Mouse (Mus musculus): ENCODE results near the gene Tysnd1. TPM values are rescaled to one million over a fixed set of nuclear protein-coding genes. Genes with fewer than 3 reads are reported as not detected.

Gene Tysnd1
- total and polyA plus RNA-seq, 2 experiments from 2014 or later, result 28.5 to 76.1 TPM

GRCm38 (mm10) chr10:61679545-61679944 is 15.8 kb upstream of the Tysnd1 start:
- peak overlapping the region; percentile 78 for H3K4me2 ChIP-seq (ENCODE audit: low read depth, low read length, poor library complexity, severe bottlenecking)
- peak overlapping the region; percentile 92 for H3K4me3 ChIP-seq (ENCODE audit: low read depth, low read length)
- peak overlapping the region; percentile 90 for H3K9ac ChIP-seq (replicated peaks; ENCODE audit: low read length, poor library complexity, severe bottlenecking)
- WGBS, result 33% methylated on average over 9 of the region's 9 CpGs
- H3K27me3 ChIP-seq (ENCODE audit: insufficient read depth, low read length), result no peaks in the 10 kb centered on the region
- H3K36me3 ChIP-seq (ENCODE audit: insufficient read depth, low read length), result peaks cover 8% of the 10 kb centered on the region
- no peak for TF ChIP-seq CTCF (IDR thresholded peaks at IDR 0.05)
- ATAC-seq (ENCODE audit: low FRiP score), result no peak; the same call in 1 of the 2 replicates
- peak overlapping the region; percentile 40; the same call in 1 of the 2 replicates for H3K27ac ChIP-seq (ENCODE audit: low read depth, low read length)
- DNase-seq (ENCODE audit: low spot score), result no peak
- peaks cover 3% of the 10 kb centered on the region; the same call in 1 of the 2 replicates for H3K4me1 ChIP-seq (ENCODE audit: insufficient read depth, low read length)
- H3K9me3 ChIP-seq (ENCODE audit: low read length), result no peaks in the 10 kb centered on the region

GRCm38 (mm10) chr10:61680015-61680913 is 15.1 kb upstream of the Tysnd1 start, which contains the start of gene Sar1a:
Gene Sar1a, plus strand, starts transcription at chr10:61680299.
- H3K36me3 ChIP-seq (ENCODE audit: insufficient read depth, low read length), result peaks cover 7% of the 10 kb centered on the region
- no peak for TF ChIP-seq CTCF (IDR thresholded peaks at IDR 0.05)
- peak within 1 kb of the TSS; percentile 92 for H3K4me3 ChIP-seq (ENCODE audit: low read depth, low read length)
- H3K9ac ChIP-seq (replicated peaks; ENCODE audit: low read length, poor library complexity, severe bottlenecking), result peak within 1 kb of the TSS; percentile 90
- peaks cover 3% of the 10 kb centered on the region; the same call in 1 of the 2 replicates for H3K4me1 ChIP-seq (ENCODE audit: insufficient read depth, low read length)
- no peaks in the 10 kb centered on the region for H3K27me3 ChIP-seq (ENCODE audit: insufficient read depth, low read length)
- peak within 1 kb of the TSS; percentile 83 for H3K27ac ChIP-seq (ENCODE audit: low read depth, low read length)
- ATAC-seq (ENCODE audit: low FRiP score) (peak; percentile 100), DNase-seq (ENCODE audit: low spot score) (peak; percentile 98)
- peak within 1 kb of the TSS; percentile 78 for H3K4me2 ChIP-seq (ENCODE audit: low read depth, low read length, poor library complexity, severe bottlenecking)
- WGBS, result under 1% methylated on average over 62 of the region's 84 CpGs
- H3K9me3 ChIP-seq (ENCODE audit: low read length), result no peaks in the 10 kb centered on the region

- H3K36me3 ChIP-seq (ENCODE audit: insufficient read depth, low read length), result peaks cover 61% of the 10 kb centered on the region
- no peak overlapping the region for H3K27ac ChIP-seq (ENCODE audit: low read depth, low read length)
- no peak for ATAC-seq (ENCODE audit: low FRiP score)
- H3K4me3 ChIP-seq (ENCODE audit: low read depth, low read length), result no peak overlapping the region
- H3K9ac ChIP-seq (replicated peaks; ENCODE audit: low read length, poor library complexity, severe bottlenecking), result no peak overlapping the region
- no peaks in the 10 kb centered on the region for H3K4me1 ChIP-seq (ENCODE audit: insufficient read depth, low read length)
- no peak for TF ChIP-seq CTCF (IDR thresholded peaks at IDR 0.05)
- WGBS, result 91% methylated on average over 8 of the region's 8 CpGs
- no peaks in the 10 kb centered on the region for H3K27me3 ChIP-seq (ENCODE audit: insufficient read depth, low read length)
- DNase-seq (ENCODE audit: low spot score), result no peak
- H3K4me2 ChIP-seq (ENCODE audit: low read depth, low read length, poor library complexity, severe bottlenecking), result no peak overlapping the region
- no peaks in the 10 kb centered on the region for H3K9me3 ChIP-seq (ENCODE audit: low read length)
Observed at GRCm38 (mm10) chr10:61689405-61689804, 5.9 kb upstream of the Tysnd1 start.

GRCm38 (mm10) chr10:61693563-61693962 is 1.8 kb upstream of the Tysnd1 start:
- H3K9ac ChIP-seq (replicated peaks; ENCODE audit: low read length, poor library complexity, severe bottlenecking), result no peak overlapping the region

GRCm38 (mm10) chr10:61695703-61696559 is 617 bp downstream of the Tysnd1 start:
- WGBS, result under 1% methylated on average over 78 of the region's 111 CpGs
- peak overlapping the region; percentile 100 for H3K4me2 ChIP-seq (ENCODE audit: low read depth, low read length, poor library complexity, severe bottlenecking)
- peaks cover 14% of the 10 kb centered on the region for H3K4me1 ChIP-seq (ENCODE audit: insufficient read depth, low read length)
- H3K9me3 ChIP-seq (ENCODE audit: low read length), result no peaks in the 10 kb centered on the region
- H3K4me3 ChIP-seq (ENCODE audit: low read depth, low read length), result peak overlapping the region; percentile 84
- peak overlapping the region; percentile 70 for H3K9ac ChIP-seq (replicated peaks; ENCODE audit: low read length, poor library complexity, severe bottlenecking)
- peak overlapping the region; percentile 64 for H3K27ac ChIP-seq (ENCODE audit: low read depth, low read length)
- peaks cover 27% of the 10 kb centered on the region for H3K36me3 ChIP-seq (ENCODE audit: insufficient read depth, low read length)
- no peak for DNase-seq (ENCODE audit: low spot score)
- peak; percentile 63; the same call in 1 of the 2 replicates for ATAC-seq (ENCODE audit: low FRiP score)
- no peak for TF ChIP-seq CTCF (IDR thresholded peaks at IDR 0.05)
- no peaks in the 10 kb centered on the region for H3K27me3 ChIP-seq (ENCODE audit: insufficient read depth, low read length)

More at GRCm38 (mm10) chr10:61693563-61693962, 1.8 kb upstream of the Tysnd1 start:
- no peak for ATAC-seq (ENCODE audit: low FRiP score)
- Histone ChIP-seq H3K4me3 (ENCODE audit: low read depth, low read length) (no peak overlapping the region), H3K27ac (ENCODE audit: low read depth, low read length) (no peak overlapping the region), H3K36me3 (ENCODE audit: insufficient read depth, low read length) (peaks cover 43% of the 10 kb centered on the region), H3K9me3 (ENCODE audit: low read length) (no peaks in the 10 kb centered on the region), H3K4me2 (ENCODE audit: low read depth, low read length, poor library complexity, severe bottlenecking) (no peak overlapping the region), H3K27me3 (ENCODE audit: insufficient read depth, low read length) (no peaks in the 10 kb centered on the region), H3K4me1 (ENCODE audit: insufficient read depth, low read length) (peaks cover 14% of the 10 kb centered on the region)
- WGBS, result 76% methylated on average over 4 of the region's 4 CpGs
- DNase-seq (ENCODE audit: low spot score), result no peak
- no peak for TF ChIP-seq CTCF (IDR thresholded peaks at IDR 0.05)

Data from midbrain, postnatal 0 days (tissue).